Mouse (Mus musculus) myocyte (in vitro differentiated cells): ENCODE data around the gene Cep72.
A peak's percentile ranks its signal among the peaks of the same experiment; 100 is the strongest.

Source experiments
- E2F4 ChIP-seq: IDR thresholded peaks from one replicate; pipeline ENCODE4 v1.6.1; 2011; ENCODE audit warnings: mild to moderate bottlenecking, control low read depth, moderate library complexity; ENCODE audit not compliant: insufficient read depth
- MYOD1 ChIP-seq, 3 experiments: IDR thresholded peaks; one replicate each; pipeline ENCODE4 v1.6.1; 2011; ENCODE audit warnings: control low read depth in 2 of 3, low read depth in 2 of 3, mild to moderate bottlenecking in 2 of 3, moderate library complexity in 1 of 3; ENCODE audit not compliant: insufficient read length in 2 of 3, control insufficient read depth in 1 of 3
- MYOG ChIP-seq, 3 experiments: IDR thresholded peaks; one replicate each; pipeline ENCODE4 v1.6.1; 2011; ENCODE audit warnings: control low read depth in 2 of 3, low read depth in 2 of 3, mild to moderate bottlenecking in 2 of 3; ENCODE audit not compliant: insufficient read length in 2 of 3, control insufficient read depth in 1 of 3, insufficient read depth in 1 of 3
- POLR2A ChIP-seq: IDR thresholded peaks from one replicate; pipeline ENCODE4 v1.6.1; 2011; ENCODE audit warnings: low read depth, mild to moderate bottlenecking, control low read depth, moderate library complexity; ENCODE audit not compliant: insufficient read length
- POLR2AphosphoS2 ChIP-seq: IDR thresholded peaks from one replicate; pipeline ENCODE4 v1.6.1; 2011; ENCODE audit warnings: low read depth, control low read depth; ENCODE audit not compliant: insufficient read length
- SRF ChIP-seq: IDR thresholded peaks from one replicate; pipeline ENCODE4 v1.6.1; 2011; ENCODE audit warnings: low read depth; ENCODE audit not compliant: control insufficient read depth, insufficient read length
- TCF12 ChIP-seq: IDR thresholded peaks from one replicate; pipeline ENCODE4 v1.6.1; 2011; ENCODE audit warnings: mild to moderate bottlenecking, control low read depth; ENCODE audit not compliant: poor library complexity, insufficient read depth, severe bottlenecking
- USF1 ChIP-seq: IDR thresholded peaks from one replicate; pipeline ENCODE4 v1.6.1; 2011; ENCODE audit warnings: low read depth, mild to moderate bottlenecking, control low read depth, moderate library complexity

DNA sequence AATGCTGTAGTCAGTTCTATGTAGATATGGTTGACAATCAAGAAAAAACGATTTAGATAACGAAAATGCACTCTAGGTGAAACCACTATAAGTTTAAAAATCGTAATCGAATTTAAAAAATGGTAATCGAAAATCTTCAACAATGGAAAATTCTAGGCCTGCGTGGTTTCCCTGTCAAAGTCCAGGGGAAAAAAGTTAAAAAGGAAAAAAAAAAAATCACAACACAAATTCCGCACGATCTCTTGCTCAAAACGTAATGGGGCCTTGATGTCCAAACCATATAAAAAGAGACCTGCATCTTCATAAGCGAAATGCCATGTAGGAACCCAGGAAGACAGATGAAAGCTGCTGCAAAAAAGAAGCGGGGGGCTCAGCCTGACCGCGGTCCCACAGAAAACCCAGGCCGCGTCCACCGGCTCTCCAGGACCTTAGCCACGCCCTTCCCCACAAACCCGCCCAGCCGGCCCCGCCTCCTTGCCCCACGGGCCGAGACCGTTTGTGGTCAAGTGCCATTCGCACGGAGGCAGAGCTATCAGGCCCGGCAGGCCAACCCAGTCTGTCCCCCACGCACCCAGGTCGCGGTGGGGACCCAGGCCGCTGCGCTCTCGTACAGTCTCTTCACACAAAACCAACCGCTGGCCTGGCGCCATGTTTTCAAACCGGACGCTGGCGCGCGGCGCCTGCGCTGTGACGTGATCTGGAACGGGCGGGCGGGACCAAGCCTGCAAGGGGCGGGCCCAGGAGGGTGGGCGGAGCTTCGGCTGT lies at the start of gene Cep72:
- peak; percentile 25 for TF ChIP-seq POLR2A
- TF ChIP-seq USF1, result no peak
- no peak for TF ChIP-seq MYOG (IDR thresholded peaks at IDR 0.05; ENCODE audit: control insufficient read depth in 1 of 3, insufficient read depth in 1 of 3, insufficient read length in 2 of 3, low read depth in 2 of 3)
- TF ChIP-seq POLR2AphosphoS2, result no peak
- TF ChIP-seq SRF, result peak; percentile 7
- peak; percentile 87 for TF ChIP-seq E2F4
- no peak for TF ChIP-seq TCF12
- no peak for TF ChIP-seq MYOD1 (IDR thresholded peaks at IDR 0.05; ENCODE audit: control insufficient read depth in 1 of 3, insufficient read length in 2 of 3, low read depth in 2 of 3)
